Mouse (Mus musculus) megakaryocyte, embryonic 14.5 days (primary cell): ENCODE data around the gene Ccdc34.

Experiments used
- FLI1 ChIP-seq: IDR thresholded peaks from 2 replicates; pipeline ENCODE4 v1.6.1; 2012; ENCODE audit warnings: low read length, inconsistent platforms, mixed read lengths
- GATA1 ChIP-seq: IDR thresholded peaks from 3 replicates; pipeline ENCODE4 v1.6.1; 2012; ENCODE audit warnings: mixed read lengths, low read length, inconsistent platforms, borderline replicate concordance

DNA sequence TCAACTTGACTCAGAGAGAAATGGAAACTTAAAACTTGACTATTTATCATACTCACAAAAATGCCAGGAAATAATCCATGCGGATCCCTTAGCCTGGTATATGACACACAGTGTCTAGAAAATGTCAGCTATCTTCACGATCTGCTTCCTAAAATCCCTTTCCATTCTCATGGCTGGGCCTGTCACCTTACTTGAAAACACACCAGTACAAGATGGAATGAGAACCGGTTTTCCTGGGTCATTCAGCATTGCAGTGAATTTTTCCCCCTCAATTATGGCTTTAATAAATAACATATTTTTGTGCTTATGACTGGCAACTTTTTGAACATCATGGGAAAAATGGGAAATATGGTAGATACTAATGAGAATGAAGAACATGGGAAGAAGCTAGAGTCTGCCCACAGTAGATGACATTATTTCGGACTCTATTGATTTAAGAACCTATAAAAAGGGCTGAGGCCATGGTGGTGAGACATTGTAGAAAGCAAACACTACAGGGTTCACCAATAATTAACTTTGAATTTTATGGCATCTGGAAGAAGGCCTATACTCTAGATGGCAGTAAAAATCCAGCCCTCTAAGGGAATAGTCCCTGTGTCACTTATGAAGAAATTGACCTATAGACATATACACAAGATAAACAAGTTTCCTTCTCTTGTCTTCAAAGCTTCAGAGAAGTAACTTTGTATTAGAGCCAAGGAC is 171.2 kb downstream of the Ccdc34 start:
- no peak for TF ChIP-seq FLI1
- no peak for TF ChIP-seq GATA1
